Comparison of ENCODE assay signal across 8 mouse cellular contexts in the genomic region with DNA sequence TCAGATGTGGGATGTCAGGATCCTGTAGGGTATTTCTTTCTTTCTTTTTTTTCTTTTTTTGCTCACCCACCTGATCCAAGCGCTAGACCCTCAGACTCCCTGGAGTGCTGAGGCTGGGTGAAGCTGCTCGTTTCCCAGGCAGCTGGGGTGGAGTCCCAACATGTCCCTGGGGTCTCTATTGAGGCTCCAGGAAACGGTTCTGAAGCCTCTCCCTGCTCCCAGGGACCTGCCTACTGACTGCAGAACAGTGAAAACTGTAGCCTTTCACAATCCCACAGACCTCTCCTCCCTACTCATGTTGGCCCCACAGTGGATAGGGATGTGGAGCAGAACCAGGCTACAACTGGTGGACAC. TPM values are rescaled to one million over a fixed set of nuclear protein-coding genes. Genes with fewer than 3 reads are reported as not detected.
DNase-seq lines count a peak whose midpoint lies in the region; ATAC-seq and TF ChIP-seq lines count a peak whose summit lies in the region.

No protein-coding gene starts in this region.

- H3K4me2 ChIP-seq in CH12.LX (ENCODE audit: insufficient read depth, low read depth, poor library complexity, severe bottlenecking), result peak overlapping the region; percentile 78
- H3K4me2 ChIP-seq in heart, embryonic 12.5 days, result peak overlapping the region; percentile 95
- H3K4me2 ChIP-seq in liver, embryonic 12.5 days, result peak overlapping the region; percentile 95

- H3K79me2 ChIP-seq in C2C12 (ENCODE audit: control insufficient read depth, insufficient read depth), result peaks cover 69% of the 10 kb centered on the region
- H3K79me2 ChIP-seq in CH12.LX (replicated peaks; ENCODE audit: control insufficient read depth, extremely low read depth, insufficient read depth, poor library complexity, severe bottlenecking), result peaks cover 69% of the 10 kb centered on the region

- TF ChIP-seq RAD21 in CH12.LX (IDR thresholded peaks at IDR 0.05; ENCODE audit: low read depth, low read length), result no peak

- H3K79me3 ChIP-seq in C2C12 (ENCODE audit: low read depth), result peaks cover 60% of the 10 kb centered on the region

- no peak for ATAC-seq in heart, embryonic 12.5 days (ENCODE audit: insufficient number of reproducible peaks, low FRiP score)
- ATAC-seq in liver, embryonic 12.5 days, result no peak

- no peak for TF ChIP-seq CTCF in C2C12 (IDR thresholded peaks at IDR 0.05; ENCODE audit: control insufficient read depth, insufficient read depth, insufficient read length)
- TF ChIP-seq CTCF in CH12.LX (conservative IDR thresholded peaks at IDR 0.05 in 1 of 2, IDR thresholded peaks at IDR 0.05 in 1 of 2; ENCODE audit: low read depth in 2 of 2, low read length in 2 of 2), result no peak

- peak overlapping the region; percentile 34 for H3ac ChIP-seq in C2C12 (ENCODE audit: control insufficient read depth, insufficient read length, low read depth)

- in situ Hi-C loops in CH12.LX (cut with MboI; ENCODE audit: low pct_ligation_motif_present, low pct_unique_long_range_greater_than_20kb, low sequenced_read_pairs), result no loop called here

- TF ChIP-seq POLR2A in CH12.LX (IDR thresholded peaks at IDR 0.05; ENCODE audit: low read depth, low read length), result no peak

- peaks cover 39 to 76% of the 10 kb centered on the region in 2 experiments for H3K4me1 ChIP-seq in CH12.LX (ENCODE audit: control insufficient read depth in 1 of 2, insufficient read depth in 2 of 2)
- H3K4me1 ChIP-seq in heart, embryonic 12.5 days (replicated peaks), result peaks cover 77% of the 10 kb centered on the region
- peaks cover 88% of the 10 kb centered on the region for H3K4me1 ChIP-seq in liver, embryonic 12.5 days

- TF ChIP-seq EP300 in CH12.LX (IDR thresholded peaks at IDR 0.05; ENCODE audit: low read length), result no peak

- peak overlapping the region; percentile 69 for H3K4me3 ChIP-seq in C2C12 (ENCODE audit: insufficient read depth, poor library complexity, severe bottlenecking)
- peak overlapping the region; percentile 79 to 91 (median 90) for H3K4me3 ChIP-seq in CH12.LX (replicated peaks in 1 of 3; ENCODE audit: low read depth in 2 of 3, low read length in 2 of 3, poor library complexity in 1 of 3)
- peak overlapping the region; percentile 83 for H3K4me3 ChIP-seq in heart, embryonic 12.5 days
- H3K4me3 ChIP-seq in liver, embryonic 12.5 days, result peak overlapping the region; percentile 75

- no peak for DNase-seq in CH12.LX (ENCODE audit: extremely low read depth)
- DNase-seq in thymus, postnatal 25 days, result no peak
- DNase-seq in adrenal gland, postnatal 14 days, result no peak
- no peak for DNase-seq in c-Kit-positive CD71-positive TER-119-positive erythroid progenitor cells, embryonic 14.5 days (ENCODE audit: low spot score)
- DNase-seq in thymus, postnatal 14 days, result no peak

- WGBS in heart, embryonic 12.5 days, result 35% methylated on average over 3 of the region's 3 CpGs
- 31% methylated on average over 3 of the region's 3 CpGs for WGBS in liver, embryonic 12.5 days (ENCODE audit: insufficient replicate concordance)

- H3K27ac ChIP-seq in CH12.LX (ENCODE audit: insufficient read depth, low read depth), result 0 out of 2 replicates have a peak overlapping the region, but pooled peaks have one; percentile 25
- H3K27ac ChIP-seq in heart, embryonic 12.5 days (ENCODE audit: poor library complexity, severe bottlenecking), result peak overlapping the region; percentile 96
- peak overlapping the region; percentile 52; the same call in 1 of the 2 replicates for H3K27ac ChIP-seq in liver, embryonic 12.5 days

- no peaks in the 10 kb centered on the region for H3K9me3 ChIP-seq in CH12.LX (replicated peaks; ENCODE audit: low read length)
- no peaks in the 10 kb centered on the region for H3K9me3 ChIP-seq in heart, embryonic 12.5 days (replicated peaks)
- no peaks in the 10 kb centered on the region for H3K9me3 ChIP-seq in liver, embryonic 12.5 days (replicated peaks)

- H3K36me3 ChIP-seq in C2C12 (ENCODE audit: control insufficient read depth, insufficient read depth) (peaks cover 24% of the 10 kb centered on the region), CH12.LX (replicated peaks in 1 of 2; ENCODE audit: control insufficient read depth in 1 of 2, insufficient read depth in 1 of 2, low read length in 1 of 2) (peaks cover 21 to 58% of the 10 kb centered on the region in 2 experiments)
- H3K36me3 ChIP-seq in heart, embryonic 12.5 days, result peaks cover 21% of the 10 kb centered on the region; the same call in 1 of the 2 replicates
- 0 out of 2 replicates have a peak, but pooled peaks cover 7% of the 10 kb centered on the region for H3K36me3 ChIP-seq in liver, embryonic 12.5 days

- peak overlapping the region; percentile 77 for H3K9ac ChIP-seq in CH12.LX (ENCODE audit: insufficient read depth, low read depth)
- H3K9ac ChIP-seq in heart, embryonic 12.5 days, result peak overlapping the region; percentile 97
- H3K9ac ChIP-seq in liver, embryonic 12.5 days, result peak overlapping the region; percentile 85

- dilution Hi-C loops in CH12.LX (cut with MboI; ENCODE audit: extremely low pct_ligation_motif_present, extremely low pct_unique_long_range_greater_than_20kb, low sequenced_read_pairs), result no loop called here

- H3K27me3 ChIP-seq in C2C12 (ENCODE audit: control insufficient read depth, insufficient read depth, insufficient read length) (no peaks in the 10 kb centered on the region), CH12.LX (replicated peaks) (no peaks in the 10 kb centered on the region)
- H3K27me3 ChIP-seq in heart, embryonic 12.5 days (replicated peaks), result no peaks in the 10 kb centered on the region
- no peaks in the 10 kb centered on the region for H3K27me3 ChIP-seq in liver, embryonic 12.5 days (replicated peaks)

TF ChIP-seq in C2C12, 6 proteins besides CTCF, POLR2A, EP300 and RAD21:
- TF ChIP-seq USF1 (IDR thresholded peaks at IDR 0.05; ENCODE audit: low read depth) (no peak), MYOG (IDR thresholded peaks at IDR 0.05; ENCODE audit: control insufficient read depth, extremely low read depth, insufficient read length) (no peak), MYOD1 (IDR thresholded peaks at IDR 0.05; ENCODE audit: control insufficient read depth, insufficient read length, low read depth) (no peak), FOSL1 (IDR thresholded peaks at IDR 0.05; ENCODE audit: insufficient read depth, low read length, poor library complexity, severe bottlenecking) (no peak), MAX (IDR thresholded peaks at IDR 0.05) (no peak), CEBPB (IDR thresholded peaks at IDR 0.05; ENCODE audit: low read depth) (no peak)
TF ChIP-seq in C2C12: peak in this region for 0.

TF ChIP-seq in CH12.LX, 34 proteins besides CTCF, POLR2A, EP300 and RAD21:
- TF ChIP-seq SIN3A (IDR thresholded peaks at IDR 0.05; ENCODE audit: low read length) (0 out of 2 replicates have a peak, but pooled peaks have one; percentile 5), JUN (IDR thresholded peaks at IDR 0.05; ENCODE audit: insufficient read depth, low read depth, low read length) (no peak), MAX (IDR thresholded peaks at IDR 0.05; ENCODE audit: low read length) (no peak), USF1 (IDR thresholded peaks at IDR 0.05; ENCODE audit: low read depth, low read length) (no peak)

RNA-seq across cellular contexts. Expression of gene Cd81, which starts 2.0 kb away (rescaled TPM):
- 380 TPM for polyA plus RNA-seq in C2C12 (2012; fragmentation: generic; extraction: Trizol)
- total RNA-seq in CH12.LX (2012; rRNA removed), result 275 and 327 TPM in 2 replicates
- total RNA-seq in CH12.LX (2014; rRNA removed), result 334 and 352 TPM in 2 replicates
- polyA plus RNA-seq in CH12.LX (2012; ENCODE audit: insufficient read length, low read depth), result 318 and 325 TPM in 2 replicates
- 701 and 712 TPM in 2 replicates for polyA plus RNA-seq in heart, embryonic 12.5 days (2016; fragmentation: Nextera tagmentation; extraction: Ambion mirVana)
- polyA plus RNA-seq in liver, embryonic 12.5 days (2016; fragmentation: Nextera tagmentation; extraction: Ambion mirVana), result 154 TPM in 2 replicates
- total RNA-seq in adrenal gland, postnatal 14 days (2021), result 536 and 561 TPM in 2 replicates

RNA-seq across cellular contexts. Expression of gene Tssc4, which starts 14.5 kb away (rescaled TPM):
- 86.7 TPM for polyA plus RNA-seq in C2C12 (2012; fragmentation: generic; extraction: Trizol)
- total RNA-seq in CH12.LX (2012; rRNA removed), result 49.8 and 58.7 TPM in 2 replicates
- 47.3 and 55.1 TPM in 2 replicates for total RNA-seq in CH12.LX (2014; rRNA removed)
- 44.1 and 49.6 TPM in 2 replicates for polyA plus RNA-seq in CH12.LX (2012; ENCODE audit: insufficient read length, low read depth)
- polyA plus RNA-seq in heart, embryonic 12.5 days (2016; fragmentation: Nextera tagmentation; extraction: Ambion mirVana), result 57.1 and 61.7 TPM in 2 replicates
- polyA plus RNA-seq in liver, embryonic 12.5 days (2016; fragmentation: Nextera tagmentation; extraction: Ambion mirVana), result 50.2 and 50.5 TPM in 2 replicates
- total RNA-seq in adrenal gland, postnatal 14 days (2021), result 32.2 and 33.3 TPM in 2 replicates

RNA-seq across cellular contexts. Expression of gene Trpm5, which starts 39.9 kb away (rescaled TPM):
- polyA plus RNA-seq in C2C12 (2012; fragmentation: generic; extraction: Trizol) (2.7 TPM), CH12.LX (2012; ENCODE audit: insufficient read length, low read depth) (1.7 and 3.0 TPM in 2 replicates)
- total RNA-seq in CH12.LX (2012; rRNA removed) (1.3 and 1.5 TPM in 2 replicates), CH12.LX (2014; rRNA removed) (1.1 and 1.4 TPM in 2 replicates)
- 3.8 and 4.3 TPM in 2 replicates for polyA plus RNA-seq in heart, embryonic 12.5 days (2016; fragmentation: Nextera tagmentation; extraction: Ambion mirVana)
- polyA plus RNA-seq in liver, embryonic 12.5 days (2016; fragmentation: Nextera tagmentation; extraction: Ambion mirVana), result 1.3 and 1.6 TPM in 2 replicates
- total RNA-seq in adrenal gland, postnatal 14 days (2021), result 0.59 and 0.68 TPM in 2 replicates

RNA-seq across cellular contexts. Expression of gene Tspan32, which starts 49.7 kb away (rescaled TPM):
- polyA plus RNA-seq in C2C12 (2012; fragmentation: generic; extraction: Trizol) (1.9 TPM), CH12.LX (2012; ENCODE audit: insufficient read length, low read depth) (28.6 and 29.9 TPM in 2 replicates)
- total RNA-seq in CH12.LX (2012; rRNA removed) (27.2 and 28.2 TPM in 2 replicates), CH12.LX (2014; rRNA removed) (34.5 and 40.5 TPM in 2 replicates)
- polyA plus RNA-seq in heart, embryonic 12.5 days (2016; fragmentation: Nextera tagmentation; extraction: Ambion mirVana), result 7.0 and 7.7 TPM in 2 replicates
- polyA plus RNA-seq in liver, embryonic 12.5 days (2016; fragmentation: Nextera tagmentation; extraction: Ambion mirVana), result 105 and 106 TPM in 2 replicates
- total RNA-seq in adrenal gland, postnatal 14 days (2021), result 2.0 and 8.6 TPM in 2 replicates

RNA-seq across cellular contexts. Expression of gene Kcnq1, which starts 51.6 kb away (rescaled TPM):
- polyA plus RNA-seq in C2C12 (2012; fragmentation: generic; extraction: Trizol) (not detected), CH12.LX (2012; ENCODE audit: insufficient read length, low read depth) (not detected in 2 replicates)
- total RNA-seq in CH12.LX (2012; rRNA removed) (not detected in 2 replicates), CH12.LX (2014; rRNA removed) (not detected in 2 replicates)
- 12.9 and 15.8 TPM in 2 replicates for polyA plus RNA-seq in heart, embryonic 12.5 days (2016; fragmentation: Nextera tagmentation; extraction: Ambion mirVana)
- 0.21 and 0.61 TPM in 2 replicates for polyA plus RNA-seq in liver, embryonic 12.5 days (2016; fragmentation: Nextera tagmentation; extraction: Ambion mirVana)
- 4.4 and 6.1 TPM in 2 replicates for total RNA-seq in adrenal gland, postnatal 14 days (2021)

Comparison
In these comparisons a context has a peak if more than half of its experiments do, and no peak if none do; other contexts are left out.
1. H3K27ac ChIP-seq: peak in every context shown above with its lines; median percentile 96 in heart, embryonic 12.5 days; 52 in liver, embryonic 12.5 days; 25 in CH12.LX.